Mouse (Mus musculus) gastrocnemius, postnatal 25 days (tissue): ENCODE results near the gene Sp6. TPM values are rescaled to one million over a fixed set of nuclear protein-coding genes. Genes with fewer than 3 reads are reported as not detected.

ENCODE experiments used
- DNase-seq: peaks from one replicate; pipeline ENCODE4 v3.0.0; 2022
- long read RNA-seq, 2 experiments: library from polyadenylated mRNA; stranded (forward); transcript quantifications; one replicate each; pipeline ENCODE4 v2.0.0; 2021
- total RNA-seq, 2 experiments: library from RNA; stranded (reverse); gene quantifications; 1 replicate in 1 of 2; 2 replicates in 1 of 2; pipeline ENCODE4 v1.2.3; 2021

Sp6 gene
- total RNA-seq, result under 1 TPM in 1 of 2 experiments, not detected in 1; 0.10 TPM
- long read RNA-seq, experiment 1, result 0 reads
- long read RNA-seq, experiment 2, partial matches to known transcripts, result 0 of 1 reads
- long read RNA-seq, experiment 2, other reads (novel, unspliced or antisense), result 1 of 1 reads

DNA sequence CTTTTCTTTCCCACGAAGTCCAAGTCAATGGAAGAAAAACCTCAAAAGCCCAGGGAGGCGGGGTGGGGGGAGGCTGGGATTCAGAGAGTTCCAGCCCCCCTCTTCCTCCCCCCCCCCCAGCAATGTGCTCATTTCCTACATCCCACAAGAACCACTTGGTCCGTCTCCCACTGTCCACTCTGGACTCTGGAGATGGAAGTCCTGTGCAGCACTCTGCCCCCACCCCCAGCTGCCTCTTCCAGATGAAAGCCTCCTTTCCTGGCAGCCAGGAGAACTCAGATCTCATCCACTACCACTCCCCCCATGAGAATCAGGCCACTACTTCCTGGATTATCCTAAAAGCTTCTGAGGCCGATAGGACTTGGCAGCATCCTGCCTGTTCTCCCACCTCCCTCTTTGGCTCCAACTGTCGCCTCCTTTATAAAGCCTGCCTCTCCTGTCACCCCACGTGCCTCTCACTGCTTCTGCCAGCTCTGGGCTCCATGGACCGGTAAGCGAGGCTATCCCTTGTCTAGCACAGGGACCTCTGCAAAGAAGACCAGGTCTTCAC lies at the start of gene Sp6:
TSS of gene Sp6 (plus strand) at position 274 of the 550 bp plus-strand sequence.
- no peak for DNase-seq

DNA sequence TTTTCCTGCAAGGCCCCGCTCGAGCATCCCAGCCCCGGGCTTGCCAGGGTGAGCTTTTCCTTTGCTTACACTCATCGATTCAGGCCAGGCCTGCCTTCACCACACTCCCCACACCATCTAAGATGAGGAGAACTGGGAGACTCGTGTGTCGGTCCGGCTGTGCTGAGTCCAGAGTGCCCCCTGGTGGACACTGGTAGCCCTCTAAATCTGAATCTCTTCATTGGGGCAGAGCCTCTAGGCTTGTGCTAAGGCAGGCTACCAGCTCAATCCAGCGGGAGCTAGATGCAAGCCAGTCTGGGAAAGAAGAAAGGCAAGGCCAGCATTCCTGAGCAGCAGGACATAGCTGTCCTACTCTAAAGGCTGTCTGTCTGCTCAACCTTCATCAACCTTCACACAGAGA lies 49.6 kb upstream of the Sp6 start:
- peak; percentile 83 for DNase-seq

DNA sequence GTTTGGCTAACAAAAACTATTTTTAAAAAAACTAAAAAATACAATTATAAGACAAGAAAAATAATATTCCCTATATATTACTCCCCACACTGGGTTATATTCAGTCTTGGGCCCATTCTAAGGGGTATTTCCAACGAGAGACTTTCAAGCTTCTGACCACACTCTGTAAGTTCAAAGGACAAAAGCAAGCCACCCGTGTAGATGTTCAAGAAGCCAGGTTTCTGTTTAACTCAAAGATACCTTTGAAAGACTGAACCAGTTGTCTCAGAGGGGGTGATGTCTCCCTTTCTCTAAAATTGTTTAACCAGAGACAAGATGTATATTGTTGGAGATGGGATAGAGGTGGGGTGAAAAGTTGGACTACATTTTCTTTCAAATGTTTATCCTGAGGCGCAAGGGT lies 47.0 kb upstream of the Sp6 start:
- no peak for DNase-seq

DNA sequence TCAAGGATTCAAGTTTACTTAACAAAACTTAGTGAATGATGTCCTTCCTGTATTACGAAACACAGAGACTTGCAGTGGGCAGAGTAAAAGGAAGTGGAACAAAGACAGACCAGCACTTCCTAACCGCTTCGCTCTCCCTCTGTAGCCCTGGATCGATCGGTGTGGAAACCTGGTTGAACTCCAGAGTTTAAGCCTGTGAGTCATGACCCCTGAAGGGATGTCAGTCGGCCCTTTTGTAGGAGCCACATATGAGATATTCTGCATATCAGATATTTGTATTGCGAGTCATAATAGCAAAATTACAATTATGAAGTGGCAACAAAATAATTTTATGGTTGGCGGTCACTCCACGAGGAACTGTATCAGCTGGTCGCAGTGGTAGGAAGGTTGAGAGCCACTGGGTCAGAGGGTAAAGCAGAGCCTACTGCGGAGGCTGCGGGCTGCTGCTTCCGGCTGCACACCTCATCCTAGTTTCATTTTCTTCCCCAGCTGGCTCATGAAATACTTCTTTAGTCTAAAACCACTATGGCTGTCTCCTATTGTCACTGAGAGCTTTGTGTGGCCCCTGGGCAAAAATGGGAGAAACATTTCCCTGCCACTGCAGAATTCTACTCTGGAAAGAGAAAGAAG lies 46.2 kb upstream of the Sp6 start:
- no peak for DNase-seq

DNA sequence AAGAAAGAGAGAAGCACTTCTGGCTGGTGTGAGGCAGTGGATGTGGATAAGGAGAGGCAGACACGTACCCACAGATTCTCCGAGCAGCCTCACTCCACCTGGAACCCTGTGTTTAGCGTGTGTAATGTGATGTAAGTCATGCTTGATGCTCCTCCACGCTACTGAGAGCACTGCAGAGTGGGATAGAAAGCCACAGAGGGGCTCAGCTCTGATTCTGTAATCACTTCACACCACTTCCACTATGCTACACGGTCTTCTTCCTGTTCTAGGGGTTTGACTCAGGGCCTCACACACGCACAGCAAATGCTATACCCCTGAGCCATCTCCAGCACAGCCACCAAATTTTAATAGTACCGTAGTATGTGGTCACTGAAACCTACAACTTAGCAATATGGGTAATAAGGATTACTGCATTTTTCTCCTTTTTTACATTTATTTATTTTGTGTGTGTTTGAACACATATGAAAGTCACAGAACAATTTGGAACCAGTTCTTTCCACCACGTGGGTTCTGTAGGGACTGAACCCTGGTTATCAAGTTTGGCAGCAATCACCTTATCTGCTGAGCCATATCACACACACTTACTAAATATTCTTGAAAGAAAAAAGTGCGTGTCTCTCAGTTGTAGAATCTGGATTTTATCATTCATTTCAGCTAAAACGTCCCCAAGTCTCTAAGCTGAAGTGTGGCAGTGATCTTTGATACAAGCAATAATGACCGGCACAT lies 45.5 kb upstream of the Sp6 start:
- no peak for DNase-seq

DNA sequence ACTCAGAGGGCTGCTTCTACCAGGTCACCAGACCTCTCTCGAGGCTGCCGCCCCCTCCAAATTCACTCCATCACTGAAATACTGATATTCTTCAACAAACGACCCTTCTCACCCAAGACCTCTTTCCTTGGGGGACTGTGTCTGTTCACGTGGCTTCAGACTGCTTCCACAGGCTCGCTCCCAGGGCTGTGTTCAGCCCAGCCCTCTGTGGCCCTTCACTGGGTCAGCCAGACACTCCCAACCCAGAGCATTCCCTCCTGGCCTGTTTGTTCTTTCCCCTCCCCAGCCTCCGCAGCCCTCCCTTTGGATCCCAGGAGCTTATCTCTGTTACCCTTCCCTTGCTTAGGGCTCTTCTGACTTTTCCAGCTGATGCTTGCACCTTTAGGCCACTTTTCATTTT lies 44.7 kb upstream of the Sp6 start:
- peak; percentile 70 for DNase-seq

DNA sequence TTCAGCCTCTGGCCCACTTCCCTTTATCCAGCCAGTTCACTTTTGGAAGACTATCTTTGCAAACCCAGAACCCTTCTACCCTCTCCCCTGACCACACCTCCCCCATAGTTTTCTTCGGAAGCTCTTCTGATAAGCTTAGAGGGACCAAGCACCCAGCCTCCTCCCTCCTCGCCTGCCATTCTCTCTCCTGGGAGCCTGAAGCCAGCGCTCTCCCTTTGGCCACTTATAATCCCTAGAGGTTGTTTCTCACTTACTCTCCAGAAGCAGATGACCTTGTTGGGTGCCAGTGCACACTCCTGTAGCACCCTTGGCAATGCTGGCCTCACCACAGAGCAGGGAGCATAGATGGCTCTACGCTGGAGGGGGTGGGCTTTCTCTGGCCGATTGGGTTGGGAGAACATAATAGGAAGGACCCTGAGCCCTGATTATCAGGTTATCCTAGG lies 43.9 kb upstream of the Sp6 start:
- no peak for DNase-seq

DNA sequence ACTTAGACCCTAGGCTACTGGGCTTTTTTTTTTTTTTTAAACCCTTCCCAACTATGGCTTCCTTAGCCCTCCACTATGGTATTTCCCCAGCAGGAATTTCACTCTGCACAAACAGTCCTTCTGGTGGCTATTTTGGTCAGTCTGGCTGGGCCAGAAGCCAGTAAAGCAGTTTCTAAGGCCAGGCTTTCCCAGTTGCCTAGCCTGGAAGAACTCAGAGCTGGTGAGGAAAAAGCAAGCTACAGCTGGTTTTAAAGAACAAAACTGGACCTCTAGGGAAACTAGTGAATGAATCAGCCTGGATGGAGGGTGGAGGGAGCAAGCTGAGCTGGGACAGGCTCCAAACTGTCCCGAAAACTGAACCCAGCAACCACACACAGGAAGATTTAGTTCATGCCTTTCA lies 43.4 kb upstream of the Sp6 start:
- peak; percentile 91 for DNase-seq

DNA sequence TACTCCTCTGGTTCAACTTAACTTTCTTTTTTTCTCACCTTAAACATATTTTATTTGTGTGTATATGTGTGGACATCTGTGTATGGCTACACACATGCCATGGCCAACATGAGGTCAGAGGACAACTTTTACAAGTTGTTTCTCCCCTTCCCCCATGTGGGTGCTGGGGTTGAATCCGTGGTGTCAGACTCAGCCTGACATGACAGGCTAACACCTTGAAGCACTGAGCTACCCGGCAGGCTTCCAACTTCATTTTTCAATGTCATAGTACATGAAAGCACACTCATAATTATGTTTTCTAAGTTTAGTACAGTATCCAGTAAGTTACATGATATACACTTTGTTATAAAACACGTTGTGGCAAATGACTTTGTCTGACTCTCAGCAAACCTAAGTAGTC lies 42.9 kb upstream of the Sp6 start:
- no peak for DNase-seq

DNA sequence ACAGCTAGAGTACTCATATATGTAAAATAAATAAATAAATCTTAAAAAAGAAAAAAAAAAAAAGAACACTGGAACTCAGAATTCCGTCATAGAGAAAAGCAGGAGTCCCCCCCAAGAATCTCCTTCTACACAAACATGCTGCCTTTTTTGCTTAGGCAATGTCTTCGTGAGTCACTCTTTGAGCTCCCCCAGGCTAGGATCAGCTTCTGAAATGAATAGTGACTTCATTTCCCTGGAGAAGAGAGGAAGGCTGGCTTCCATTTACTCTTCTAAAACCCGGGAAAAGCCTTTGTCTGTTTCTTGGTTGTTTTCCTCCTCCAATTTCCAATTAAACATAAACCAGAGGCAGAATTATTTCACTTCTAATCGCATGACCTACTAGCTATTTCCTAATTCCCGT lies 40.3 kb upstream of the Sp6 start:
- no peak for DNase-seq

DNA sequence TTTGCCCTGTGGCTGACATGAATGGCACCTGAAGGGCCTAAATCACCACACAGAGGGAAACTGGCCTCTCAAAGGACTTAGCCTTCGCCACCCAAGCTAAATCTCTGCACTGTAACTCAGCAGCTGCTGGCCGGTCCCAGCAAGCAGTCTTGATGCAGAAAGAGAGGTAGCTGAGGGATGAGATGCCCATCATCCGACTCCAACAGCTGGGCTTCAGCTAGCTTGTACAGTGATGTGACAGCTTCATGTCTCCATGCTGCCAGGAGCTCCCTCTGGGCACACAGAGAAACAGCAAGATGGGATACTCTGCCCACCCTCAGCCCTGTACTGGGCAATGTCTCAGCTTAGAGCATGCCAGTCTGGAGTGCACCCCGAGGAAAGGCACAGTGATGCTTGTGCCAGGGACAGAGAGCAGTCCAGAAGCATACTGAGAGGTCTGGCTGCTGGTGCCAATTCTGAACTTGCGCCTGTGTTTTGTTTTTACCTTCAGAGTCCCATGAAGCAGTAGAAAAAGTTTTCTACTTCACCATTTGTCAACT lies 39.7 kb upstream of the Sp6 start:
- peak; percentile 78 for DNase-seq

DNA sequence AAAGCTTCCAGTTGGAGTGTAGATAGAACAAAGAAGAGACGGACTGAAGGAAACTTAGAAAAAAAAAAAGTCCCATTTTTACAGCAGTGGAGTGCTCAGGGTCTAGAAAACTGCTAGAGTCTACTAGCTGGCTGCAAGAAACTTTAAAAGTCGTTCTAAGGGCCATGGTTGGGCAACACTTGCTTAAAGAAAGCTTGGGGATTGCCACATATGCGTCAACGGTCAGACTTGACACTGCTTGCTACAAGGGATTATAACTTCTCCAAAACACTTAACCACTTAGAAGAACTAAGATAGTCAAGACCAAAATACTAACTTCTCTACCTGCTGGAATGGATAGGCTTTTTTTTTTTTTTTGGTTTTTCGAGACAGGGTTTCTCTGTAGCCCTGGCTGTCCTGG lies 38.4 kb upstream of the Sp6 start:
- no peak for DNase-seq

DNA sequence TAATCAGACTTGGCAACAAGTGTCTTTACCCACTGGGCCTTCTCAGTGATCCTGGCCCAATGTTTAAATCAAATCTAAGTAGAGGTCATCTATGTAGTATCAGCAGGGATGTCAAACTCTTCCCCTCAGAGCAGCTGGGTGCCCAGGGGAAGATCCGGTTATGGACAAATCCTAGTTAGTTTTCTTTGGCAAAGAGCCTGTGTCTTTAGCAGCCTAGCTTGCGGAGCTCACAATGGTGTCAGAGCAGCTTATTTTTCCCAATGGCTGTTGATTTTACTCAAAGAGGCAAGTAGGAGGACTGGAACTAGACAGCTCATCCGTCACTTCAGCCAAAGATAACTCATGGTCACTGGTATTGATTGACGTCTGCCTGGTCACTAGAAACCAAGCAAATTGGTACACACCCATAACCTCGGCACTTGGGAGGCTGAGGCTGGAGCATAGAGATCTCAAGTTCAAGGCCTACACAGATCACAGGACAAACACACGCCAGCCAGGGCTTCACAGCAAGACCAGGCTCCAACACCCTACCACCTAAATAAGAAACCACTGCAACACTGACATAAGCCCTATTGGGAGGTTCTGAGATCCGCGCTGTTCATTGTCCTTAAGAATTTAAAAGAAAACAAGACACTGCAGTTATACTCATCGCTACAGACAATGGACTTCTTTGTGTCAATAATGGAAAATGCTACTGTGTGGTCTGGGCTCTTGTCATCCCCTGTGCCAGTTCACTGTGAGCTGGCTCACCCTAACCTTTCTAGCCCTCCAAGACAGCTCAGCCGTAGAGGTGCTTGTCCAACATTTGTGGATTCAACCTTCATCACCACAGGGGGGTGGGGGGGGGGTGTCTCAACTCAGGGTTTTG lies 37.4 kb upstream of the Sp6 start:
- no peak for DNase-seq

DNA sequence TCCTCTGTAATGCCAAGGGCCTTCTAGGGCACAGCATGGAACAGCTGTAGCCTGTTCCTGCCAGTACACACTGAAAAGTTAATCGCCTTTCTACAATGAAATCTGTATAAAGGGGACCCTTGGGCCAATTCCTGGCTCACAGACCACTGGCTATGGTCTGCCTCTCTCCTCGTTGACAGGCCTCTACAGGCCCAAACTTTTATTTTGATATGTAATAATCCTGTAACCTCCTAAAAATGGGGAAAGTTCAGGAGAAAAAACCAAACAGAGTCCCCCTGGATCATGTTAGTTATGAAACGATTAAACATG lies 36.9 kb upstream of the Sp6 start:
- DNase-seq, result no peak

DNA sequence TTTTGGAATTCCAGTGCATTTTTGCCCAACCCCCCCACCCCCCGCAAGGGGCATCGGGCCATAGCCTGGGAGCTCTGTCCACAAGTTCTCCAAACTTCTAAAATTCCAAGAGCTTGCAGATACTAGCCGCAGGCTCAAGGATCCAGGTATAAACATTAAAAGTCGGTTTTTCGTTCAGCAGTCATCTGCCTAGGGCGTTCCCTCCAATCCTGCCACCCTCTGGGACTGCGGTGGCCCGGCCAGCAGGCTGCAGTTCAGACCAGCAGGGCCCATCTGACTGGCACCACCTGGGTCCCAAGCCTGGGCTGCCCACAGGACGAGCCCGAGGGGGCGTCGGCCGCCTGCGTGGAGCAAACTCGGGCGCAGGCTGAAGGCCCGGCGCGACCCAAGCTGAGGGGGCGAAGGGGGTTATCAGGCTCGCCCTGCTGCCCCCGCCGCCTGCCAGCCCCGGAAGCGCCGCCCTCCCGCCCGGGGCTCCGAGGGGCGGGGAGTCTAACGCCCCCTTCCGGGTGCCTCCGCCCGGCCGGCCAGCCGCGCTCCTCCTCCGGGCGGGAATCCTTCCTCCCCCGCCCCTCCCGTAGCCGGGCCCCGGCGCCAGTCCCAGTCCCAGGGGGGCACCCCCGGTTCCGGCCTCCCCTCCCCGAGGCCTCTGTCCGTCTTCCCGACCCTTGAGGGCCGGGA lies 36.1 kb upstream of the Sp6 start:
- peak; percentile 93 for DNase-seq

DNA sequence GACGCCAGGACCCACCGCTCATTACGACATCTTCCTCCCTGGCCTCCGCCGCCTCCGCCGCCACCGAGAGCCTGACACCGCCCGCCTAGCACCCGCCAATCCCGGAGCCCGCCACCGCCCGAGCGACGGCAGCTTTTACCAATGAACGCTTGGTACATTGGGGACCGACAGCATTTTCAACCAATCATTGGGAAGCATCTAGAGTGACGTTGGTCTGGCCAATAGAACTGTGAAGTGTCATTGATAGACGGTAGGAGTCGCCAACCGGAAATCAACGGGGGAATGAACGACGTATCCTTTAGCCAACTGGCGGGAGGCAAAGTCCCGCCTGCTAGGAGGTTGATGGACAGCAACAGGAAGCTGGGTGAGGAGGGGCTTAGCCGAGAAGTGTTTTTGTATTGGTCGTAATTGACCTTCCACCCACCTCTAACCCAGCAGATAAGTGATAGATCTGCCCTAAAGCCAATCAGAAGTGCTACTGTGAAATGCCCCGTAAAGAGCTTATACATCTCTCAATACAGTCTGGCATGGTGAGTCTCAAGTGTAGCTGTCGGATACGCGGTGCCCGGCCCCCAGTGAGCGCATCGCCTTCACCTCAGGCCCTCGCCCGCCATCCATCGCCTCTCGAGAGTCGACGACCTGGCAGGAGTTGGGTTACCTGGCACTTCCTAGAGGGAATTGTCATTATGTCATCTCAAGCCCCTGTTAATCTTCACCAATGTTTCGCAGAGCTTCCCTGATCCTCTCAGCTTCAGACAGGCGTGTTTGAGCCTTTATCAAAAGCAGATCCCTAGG lies 35.4 kb upstream of the Sp6 start:
- DNase-seq, result peak; percentile 99

DNA sequence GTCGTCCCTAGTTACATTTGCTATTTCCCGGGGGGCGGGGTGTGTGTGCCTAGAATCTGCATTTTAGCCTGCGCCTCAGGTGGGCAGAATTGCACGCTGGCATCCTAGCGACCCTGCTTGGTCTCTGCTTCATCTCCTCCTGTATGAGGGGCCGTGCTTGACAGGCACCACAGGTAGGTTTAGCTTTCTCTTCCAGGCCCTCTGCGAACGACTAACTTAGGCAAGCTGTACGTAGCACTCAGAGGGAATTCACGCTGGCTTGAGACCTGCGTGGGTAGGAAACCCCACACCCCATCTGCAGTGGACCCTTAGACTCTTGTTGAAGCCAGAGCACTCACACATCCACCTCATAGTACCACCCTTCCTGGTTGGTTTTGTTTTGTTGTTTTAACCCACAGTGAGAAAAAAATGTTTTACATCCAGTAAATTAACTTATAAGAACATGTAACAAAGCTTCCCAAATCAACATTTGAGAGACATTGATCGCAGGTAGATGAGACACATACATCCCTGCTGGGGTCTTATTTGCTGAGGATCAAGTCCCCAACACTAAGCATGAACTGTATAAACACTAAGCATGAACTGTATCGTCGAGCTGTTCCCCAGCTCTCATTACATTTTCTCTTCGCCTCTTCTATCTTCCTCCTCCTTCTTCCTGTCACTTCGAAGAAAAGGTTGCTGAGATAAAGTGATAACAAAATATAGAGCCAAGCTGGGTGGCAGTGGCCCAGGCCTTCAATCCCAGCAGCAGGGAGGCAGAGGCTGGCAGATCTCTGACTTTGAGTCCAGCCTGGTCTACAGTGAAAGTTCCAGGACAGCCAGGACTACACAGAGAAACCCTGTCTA lies 34.6 kb upstream of the Sp6 start:
- no peak for DNase-seq

DNA sequence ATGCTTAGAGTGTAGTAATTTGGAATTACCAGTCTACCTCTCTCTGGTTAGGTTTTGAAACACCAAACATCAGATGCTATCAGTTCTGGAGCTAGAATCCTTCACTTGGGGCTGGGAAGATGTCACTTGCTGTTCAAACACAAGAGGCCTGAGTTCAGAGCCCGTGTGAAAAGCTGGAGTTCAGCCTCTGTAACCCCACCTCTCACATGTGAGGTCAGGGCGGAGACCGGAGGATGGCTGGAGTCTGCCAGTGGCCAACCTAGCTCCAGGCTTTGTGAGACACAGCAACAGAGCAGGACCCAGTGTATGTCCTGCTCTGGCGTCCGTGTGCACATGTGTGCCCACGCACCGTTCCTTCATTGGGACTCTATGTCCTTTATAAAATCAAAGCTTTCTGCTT lies 33.9 kb upstream of the Sp6 start:
- DNase-seq, result no peak

DNA sequence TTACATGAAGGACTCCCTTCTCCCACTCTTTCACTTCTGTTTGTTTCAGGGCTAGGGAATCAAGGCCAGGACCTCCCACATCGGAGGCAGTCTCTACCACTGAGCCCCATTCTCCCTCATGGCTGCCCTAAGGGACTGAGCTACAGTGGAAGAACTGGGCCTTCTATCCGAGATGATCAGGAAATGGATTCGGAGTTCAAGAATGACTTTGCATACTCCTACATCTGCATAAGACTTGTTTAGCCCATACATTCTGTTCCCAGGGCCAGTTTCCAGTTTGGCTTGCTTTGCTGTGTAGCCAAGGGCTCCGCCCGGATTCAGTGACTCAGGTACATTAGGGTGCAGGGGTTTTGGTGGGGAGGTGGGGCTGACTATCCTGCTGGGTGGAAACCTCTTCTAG lies 33.2 kb upstream of the Sp6 start:
- no peak for DNase-seq

DNA sequence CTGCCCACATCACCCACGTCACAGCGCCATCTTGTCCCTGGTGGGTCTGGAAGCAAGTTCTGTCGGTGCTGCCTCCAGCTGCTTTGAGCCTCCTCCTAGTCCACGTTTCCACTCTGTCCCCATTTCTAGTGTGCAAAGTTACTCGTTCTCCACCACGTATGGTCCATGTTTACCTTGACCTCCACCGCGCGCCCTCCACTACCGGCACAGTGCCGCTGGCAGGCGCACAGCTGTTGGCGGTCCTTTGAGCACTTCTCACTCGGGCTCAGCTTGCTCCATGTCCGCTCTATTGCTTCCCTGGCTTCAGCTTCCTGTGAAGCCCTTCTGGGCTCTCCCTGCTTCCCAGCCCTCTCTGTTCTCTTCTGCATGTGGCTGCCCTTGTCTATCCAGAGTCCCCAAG lies 31.7 kb upstream of the Sp6 start:
- DNase-seq, result no peak
